Mouse (Mus musculus): ENCODE results near the gene Prl. TPM values are rescaled to one million over a fixed set of nuclear protein-coding genes. Genes with fewer than 3 reads are reported as not detected.
"Not testable (repeated sequence)": the region's sequence is repeated elsewhere in the genome, so short reads cannot be mapped to it uniquely, and the experiment has no call there.

Gene Prl
- polyA plus RNA-seq, 1 experiment from 2014 or later: not detected

GRCm38 (mm10) chr13:27059177-27059576, 1.8 kb downstream of the Prl start:
- H3K4me1 ChIP-seq (ENCODE audit: control insufficient read depth, insufficient read depth, low read length): no peaks in the 10 kb centered on the region
- WGBS: 89% methylated on average over 7 of the region's 7 CpGs
- H3K9ac ChIP-seq (ENCODE audit: low read length): no peak overlapping the region
- H3K36me3 ChIP-seq (ENCODE audit: control insufficient read depth, insufficient read depth, low read length): no peaks in the 10 kb centered on the region
- no peaks in the 10 kb centered on the region for H3K9me3 ChIP-seq (ENCODE audit: control insufficient read depth, low read length)
- no peak overlapping the region for H3K4me2 ChIP-seq
- ATAC-seq (ENCODE audit: low FRiP score) (no peak), DNase-seq (ENCODE audit: low spot score, missing footprints) (no peak)
- no peak overlapping the region for H3K4me3 ChIP-seq (ENCODE audit: low read depth, low read length)
- no peak overlapping the region for H3K27ac ChIP-seq (ENCODE audit: low read depth, low read length)
- H3K27me3 ChIP-seq (ENCODE audit: control insufficient read depth, insufficient read depth, low read length): no peaks in the 10 kb centered on the region

GRCm38 (mm10) chr13:27093890-27094289, 36.5 kb downstream of the Prl start, which contains the start of gene Prl3d1:
Gene Prl3d1 (plus strand): TSS chr13:27094190.
- ATAC-seq (ENCODE audit: low FRiP score); H3K4me2 ChIP-seq; H3K4me3 ChIP-seq (ENCODE audit: low read depth, low read length); H3K9ac ChIP-seq (ENCODE audit: low read length); H3K27ac ChIP-seq (ENCODE audit: low read depth, low read length); H3K36me3 ChIP-seq (ENCODE audit: control insufficient read depth, insufficient read depth, low read length); DNase-seq (ENCODE audit: low spot score, missing footprints); H3K27me3 ChIP-seq (ENCODE audit: control insufficient read depth, insufficient read depth, low read length); H3K4me1 ChIP-seq (ENCODE audit: control insufficient read depth, insufficient read depth, low read length); H3K9me3 ChIP-seq (ENCODE audit: control insufficient read depth, low read length): not testable (repeated sequence)
- 94% methylated on average over 5 of the region's 5 CpGs for WGBS

Other genes starting within 250 kb of the Prl start
- not detected in 2 replicates for gene Prl3d1, start 36.6 kb downstream of the Prl start, polyA plus RNA-seq (2014; fragmentation: Nextera tagmentation; extraction: Ambion mirVana)
- not detected in 2 replicates for gene Prl3d2, start 64.1 kb downstream of the Prl start, polyA plus RNA-seq (2014; fragmentation: Nextera tagmentation; extraction: Ambion mirVana)
- not detected in 2 replicates for gene Prl3d3, start 99.2 kb downstream of the Prl start, polyA plus RNA-seq (2014; fragmentation: Nextera tagmentation; extraction: Ambion mirVana)
- gene Prl3c1, start 139.1 kb downstream of the Prl start, polyA plus RNA-seq (2014; fragmentation: Nextera tagmentation; extraction: Ambion mirVana): not detected in 2 replicates
- gene Prl3b1, start 184.3 kb downstream of the Prl start, polyA plus RNA-seq (2014; fragmentation: Nextera tagmentation; extraction: Ambion mirVana): 0.26 and 1.2 TPM in 2 replicates
- not detected in 2 replicates for gene Prl3a1, start 201.9 kb downstream of the Prl start, polyA plus RNA-seq (2014; fragmentation: Nextera tagmentation; extraction: Ambion mirVana)